Mouse (Mus musculus) thymus, postnatal 0 days (tissue): ENCODE data around the gene Ccna1. TPM values are rescaled to one million over a fixed set of nuclear protein-coding genes. Genes with fewer than 3 reads are reported as not detected.

Experiments
- DNase-seq: peaks from one replicate; pipeline ENCODE4 v3.0.0-alpha.2; 2015; ENCODE audit warnings: low spot score
- polyA plus RNA-seq: library from polyadenylated mRNA; unstranded; fragments of >200 nt; fragmentation: Nextera tagmentation; extraction: Ambion mirVana; gene quantifications from 2 replicates; pipeline ENCODE4 v1.2.1, GENCODE M21; 2015

The Ccna1 gene
- polyA plus RNA-seq, 1 experiment from 2014 or later = 0.21 TPM

- DNase-seq = no peak
Observed at GRCm38 (mm10) chr3:55065738-55066665, 10.7 kb upstream of the Ccna1 start.

- DNase-seq = peak; percentile 60
Observed at GRCm38 (mm10) chr3:55064396-55064795, 9.1 kb upstream of the Ccna1 start.

- DNase-seq = no peak
Observed at GRCm38 (mm10) chr3:55062653-55063052, 7.4 kb upstream of the Ccna1 start.

- DNase-seq = no peak
Observed at GRCm38 (mm10) chr3:55056376-55056775, 1.1 kb upstream of the Ccna1 start.

- no peak for DNase-seq
Observed at GRCm38 (mm10) chr3:55055747-55056120, 433 bp upstream of the Ccna1 start.

- no peak for DNase-seq
Observed at GRCm38 (mm10) chr3:55054231-55054630, 1.1 kb downstream of the Ccna1 start.

GRCm38 (mm10) chr3:55044601-55045370 is 10.5 kb downstream of the Ccna1 start:
- no peak for DNase-seq

- no peak for DNase-seq
Observed at GRCm38 (mm10) chr3:55037608-55038007, 17.7 kb downstream of the Ccna1 start.

- no peak for DNase-seq
Observed at GRCm38 (mm10) chr3:55027271-55027840, 27.9 kb downstream of the Ccna1 start.

GRCm38 (mm10) chr3:55025502-55025901 is 29.8 kb downstream of the Ccna1 start:
- no peak for DNase-seq

- DNase-seq = no peak
Observed at GRCm38 (mm10) chr3:55023347-55023746, 32.0 kb downstream of the Ccna1 start.

GRCm38 (mm10) chr3:55022247-55022646 is 33.1 kb downstream of the Ccna1 start:
- no peak for DNase-seq

GRCm38 (mm10) chr3:55012536-55012935 is 42.8 kb downstream of the Ccna1 start:
- no peak for DNase-seq

GRCm38 (mm10) chr3:55011681-55012080 is 43.6 kb downstream of the Ccna1 start:
- no peak for DNase-seq

- no peak for DNase-seq
Observed at GRCm38 (mm10) chr3:55008965-55009741, 46.1 kb downstream of the Ccna1 start.

- DNase-seq = no peak
Observed at GRCm38 (mm10) chr3:55004036-55004435, 51.3 kb downstream of the Ccna1 start.

- DNase-seq = no peak
Observed at GRCm38 (mm10) chr3:55001677-55002076, 53.6 kb downstream of the Ccna1 start.
